Mouse (Mus musculus) limb, embryonic 15.5 days (tissue): ENCODE data around the gene Clns1a. TPM values are rescaled to one million over a fixed set of nuclear protein-coding genes. Genes with fewer than 3 reads are reported as not detected.
A peak's percentile ranks its signal among the peaks of the same experiment; 100 is the strongest.

Experiments
- ATAC-seq: fragments of 200-750 bp; cut with Nextera tagmentation; 2 replicates; pipeline ENCODE4 v1.8.0; 2017; ENCODE audit warnings: low read depth, moderate TSS enrichment; ENCODE audit not compliant: insufficient number of reproducible peaks, low FRiP score, low TSS enrichment
- H3K27ac ChIP-seq: fragments of 300-500 bp; sonication (generic); 2 replicates; pipeline ENCODE4 v1.5.1; 2015; ENCODE audit warnings: moderate library complexity, mild to moderate bottlenecking, inconsistent platforms
- H3K27me3 ChIP-seq: fragments of 300-500 bp; sonication (generic); 2 replicates; pipeline ENCODE4 v1.6.1; 2015; ENCODE audit warnings: inconsistent platforms
- H3K36me3 ChIP-seq: fragments of 300-500 bp; sonication (generic); 2 replicates; pipeline ENCODE4 v1.6.1; 2015; ENCODE audit warnings: inconsistent platforms
- H3K4me1 ChIP-seq: fragments of 300-500 bp; sonication (generic); 2 replicates; pipeline ENCODE4 v1.6.1; 2015; ENCODE audit warnings: inconsistent platforms
- H3K4me2 ChIP-seq: fragments of 300-500 bp; sonication (generic); 2 replicates; pipeline ENCODE4 v1.6.1; 2015; ENCODE audit warnings: mild to moderate bottlenecking, inconsistent platforms
- H3K4me3 ChIP-seq: fragments of 300-500 bp; sonication (generic); 2 replicates; pipeline ENCODE4 v1.5.1; 2015; ENCODE audit warnings: mild to moderate bottlenecking, inconsistent platforms
- H3K9ac ChIP-seq: fragments of 300-500 bp; sonication (generic); 2 replicates; pipeline ENCODE4 v1.6.1; 2015; ENCODE audit warnings: inconsistent platforms
- H3K9me3 ChIP-seq: fragments of 300-500 bp; sonication (generic); 2 replicates; pipeline ENCODE4 v1.6.1; 2016; ENCODE audit warnings: inconsistent platforms
- WGBS: fragments of 180-500 bp; shearing (Covaris S2); methylation state at CpG from one replicate; pipeline ENCODE4 v1.1.7; 2015; 5-methylcytosine and 5-hydroxymethylcytosine counted together
- polyA plus RNA-seq: library from polyadenylated mRNA; unstranded; fragments of >200 nt; fragmentation: Nextera tagmentation; extraction: Ambion mirVana; gene quantifications from 2 replicates; pipeline ENCODE4 v1.2.1, GENCODE M21; 2015

Clns1a gene
- 175 and 177 TPM in 2 replicates for polyA plus RNA-seq

DNA sequence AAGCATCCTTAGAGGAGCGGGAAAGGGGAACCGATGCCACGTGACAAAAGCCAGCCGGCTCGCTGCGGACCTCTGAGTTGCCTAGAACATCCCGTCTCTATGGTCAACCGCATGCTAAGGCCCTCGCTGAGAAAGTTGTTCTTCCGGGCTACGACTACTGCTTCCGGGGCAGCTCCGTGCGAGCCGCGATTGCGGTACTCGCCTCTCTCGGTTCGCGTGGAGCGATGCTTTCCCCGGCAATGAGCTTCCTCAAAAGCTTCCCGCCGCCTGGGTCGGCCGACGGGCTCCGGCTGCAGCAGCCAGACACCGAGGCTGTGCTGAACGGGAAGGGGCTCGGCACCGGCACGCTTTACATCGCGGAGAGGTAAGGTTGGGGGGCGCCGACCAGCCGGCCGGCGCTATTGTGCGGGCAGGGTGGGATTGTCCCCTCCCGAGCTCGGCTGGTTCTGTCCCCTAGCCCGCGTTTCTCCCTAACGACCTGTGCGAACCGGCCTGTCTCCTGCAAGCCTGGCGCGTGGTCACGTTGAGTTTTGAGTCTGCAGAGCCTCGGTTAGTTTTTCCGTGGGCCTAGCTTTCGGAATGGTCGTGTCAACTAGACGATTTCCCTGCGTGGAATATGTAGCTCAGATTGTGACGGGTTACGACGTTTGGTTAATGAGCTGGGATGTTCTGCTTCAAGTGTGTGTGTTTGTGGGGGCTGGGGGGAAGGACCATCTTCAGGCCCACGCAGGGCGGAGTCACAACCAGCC lies at the start of gene Clns1a:
TSS of gene Clns1a (plus strand) at position 129 of the 749 bp plus-strand sequence.
- ATAC-seq, result peak; percentile 95
- H3K9me3 ChIP-seq, result no peaks in the 10 kb centered on the region
- under 1% methylated on average over 63 of the region's 63 CpGs for whole genome bisulfite sequencing
- H3K27ac ChIP-seq, result peak within 1 kb of the TSS; percentile 87
- peak within 1 kb of the TSS; percentile 52 for H3K4me2 ChIP-seq
- H3K9ac ChIP-seq, result peak within 1 kb of the TSS; percentile 86
- no peaks in the 10 kb centered on the region for H3K27me3 ChIP-seq
- peaks cover 12% of the 10 kb centered on the region for H3K36me3 ChIP-seq
- H3K4me1 ChIP-seq, result peaks cover 6% of the 10 kb centered on the region
- peak within 1 kb of the TSS; percentile 99 for H3K4me3 ChIP-seq

GRCm38 (mm10) chr7:97647656-97648055 lies 48.8 kb upstream of the Clns1a start:
- H3K4me3 ChIP-seq, result no peak overlapping the region
- no peak for ATAC-seq
- 89% methylated on average over 5 of the region's 5 CpGs for WGBS

DNA sequence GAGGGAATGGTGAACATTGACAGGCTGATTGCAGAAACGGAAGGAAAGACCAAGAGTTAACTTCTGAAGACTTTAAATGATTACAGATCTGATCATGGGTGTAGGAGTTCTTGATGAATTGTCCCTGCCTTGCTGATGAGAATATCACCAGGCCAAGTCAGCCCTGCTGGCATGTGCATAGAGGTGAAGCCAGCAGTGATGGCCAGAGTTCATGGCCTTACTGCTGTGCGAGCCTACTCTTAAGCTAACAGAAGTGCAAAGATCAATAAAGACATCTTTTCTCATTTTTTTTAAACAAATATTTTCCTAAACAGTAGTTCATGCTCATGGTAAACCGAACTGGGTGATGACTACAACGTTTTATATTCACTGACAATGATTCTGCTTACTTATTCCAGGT lies 45.7 kb upstream of the Clns1a start:
- no peak overlapping the region for H3K4me2 ChIP-seq
- ATAC-seq, result no peak
- H3K27ac ChIP-seq, result no peak overlapping the region
- WGBS, result 88% methylated on average over 4 of the region's 4 CpGs
- H3K9ac ChIP-seq, result no peak overlapping the region
- no peaks in the 10 kb centered on the region for H3K9me3 ChIP-seq
- H3K36me3 ChIP-seq, result peaks cover 16% of the 10 kb centered on the region
- no peaks in the 10 kb centered on the region for H3K27me3 ChIP-seq
- H3K4me1 ChIP-seq, result no peaks in the 10 kb centered on the region
- no peak overlapping the region for H3K4me3 ChIP-seq

More at GRCm38 (mm10) chr7:97647656-97648055, 48.8 kb upstream of the Clns1a start:
- Histone ChIP-seq H3K27ac (no peak overlapping the region), H3K27me3 (no peaks in the 10 kb centered on the region), H3K9me3 (no peaks in the 10 kb centered on the region), H3K4me1 (no peaks in the 10 kb centered on the region), H3K36me3 (peaks cover 3% of the 10 kb centered on the region; the same call in 1 of the 2 replicates), H3K4me2 (no peak overlapping the region), H3K9ac (no peak overlapping the region)

DNA sequence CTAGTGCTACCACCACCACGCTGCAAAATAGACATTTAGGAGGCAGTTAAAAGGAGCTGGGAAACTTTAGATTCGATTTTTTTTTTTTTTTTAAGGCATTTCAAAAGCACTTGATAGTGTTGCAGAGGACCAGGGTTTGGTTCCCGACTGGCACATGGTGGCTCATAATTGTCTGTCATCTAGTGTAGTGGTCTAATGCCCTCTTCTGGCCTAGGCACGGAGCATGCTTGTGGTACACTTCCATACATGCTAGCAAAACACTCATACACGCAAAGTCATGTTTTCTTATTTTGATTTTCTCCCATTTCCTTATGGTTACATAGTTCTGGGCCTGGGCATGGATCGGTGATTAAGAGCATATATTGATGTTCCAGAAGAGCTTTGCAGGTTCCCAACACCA lies 40.3 kb upstream of the Clns1a start:
- no peak for ATAC-seq
- 89% methylated on average over 6 of the region's 6 CpGs for WGBS
- Histone ChIP-seq H3K27ac (no peak overlapping the region), H3K9ac (no peak overlapping the region), H3K4me1 (no peaks in the 10 kb centered on the region), H3K27me3 (no peaks in the 10 kb centered on the region), H3K4me3 (no peak overlapping the region), H3K36me3 (peaks cover 18% of the 10 kb centered on the region), H3K9me3 (no peaks in the 10 kb centered on the region), H3K4me2 (no peak overlapping the region)

DNA sequence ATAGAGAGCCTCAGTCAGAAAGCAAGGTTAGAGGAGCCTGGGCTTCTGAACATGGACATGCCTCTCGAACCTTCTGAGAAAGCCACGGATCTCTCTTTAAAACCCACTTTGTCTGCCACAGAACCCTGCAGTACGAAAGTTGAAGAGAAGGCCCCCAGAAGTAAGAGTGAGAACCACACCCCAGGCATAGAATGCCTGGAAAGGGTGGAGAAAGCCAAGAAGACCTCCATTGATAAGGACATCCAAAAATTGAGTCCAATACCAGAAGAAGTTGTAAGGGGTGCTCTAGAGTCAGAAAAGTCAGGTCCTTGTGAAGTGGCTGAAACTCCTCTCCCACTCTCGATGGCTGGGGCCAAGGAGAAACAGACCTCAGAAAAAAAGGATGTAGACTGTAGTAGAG lies 34.8 kb upstream of the Clns1a start:
- no peak overlapping the region for H3K4me2 ChIP-seq
- no peak for ATAC-seq
- no peak overlapping the region for H3K4me3 ChIP-seq
- peaks cover 34% of the 10 kb centered on the region for H3K36me3 ChIP-seq
- H3K4me1 ChIP-seq, result no peaks in the 10 kb centered on the region
- no peaks in the 10 kb centered on the region for H3K9me3 ChIP-seq
- no peak overlapping the region for H3K9ac ChIP-seq
- H3K27me3 ChIP-seq, result no peaks in the 10 kb centered on the region
- H3K27ac ChIP-seq, result no peak overlapping the region
- WGBS, result 88% methylated on average over 4 of the region's 4 CpGs

DNA sequence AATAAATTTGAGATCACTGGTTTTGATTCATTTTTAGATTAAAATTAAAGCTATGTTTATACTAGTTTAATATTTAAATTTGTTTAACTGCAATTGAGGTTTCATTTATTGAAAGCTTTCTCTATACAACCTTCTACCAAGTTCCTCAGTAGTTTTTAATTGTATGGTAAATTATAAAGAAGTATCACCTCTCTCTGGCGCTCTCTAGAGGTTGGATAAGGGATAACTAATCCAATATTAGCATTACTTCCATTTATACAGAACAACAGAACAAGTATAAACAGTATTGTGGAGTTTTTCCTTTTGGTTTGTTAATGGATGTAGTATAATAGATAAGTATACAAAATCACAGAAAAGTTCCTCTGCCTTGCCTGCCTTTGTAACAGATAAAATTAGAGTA lies 17.2 kb upstream of the Clns1a start:
- Histone ChIP-seq H3K36me3 (peaks cover 53% of the 10 kb centered on the region), H3K9ac (no peak overlapping the region), H3K4me1 (no peaks in the 10 kb centered on the region), H3K4me2 (no peak overlapping the region), H3K27me3 (no peaks in the 10 kb centered on the region), H3K9me3 (no peaks in the 10 kb centered on the region), H3K4me3 (no peak overlapping the region), H3K27ac (no peak overlapping the region)
- no peak for ATAC-seq
- 23% methylated on average over 1 of the region's 1 CpGs for WGBS

GRCm38 (mm10) chr7:97687831-97688230 lies 8.6 kb upstream of the Clns1a start:
- Histone ChIP-seq H3K4me1 (no peaks in the 10 kb centered on the region), H3K27ac (no peak overlapping the region), H3K4me3 (no peak overlapping the region), H3K27me3 (no peaks in the 10 kb centered on the region), H3K9ac (no peak overlapping the region), H3K4me2 (no peak overlapping the region), H3K9me3 (no peaks in the 10 kb centered on the region), H3K36me3 (peaks cover 30% of the 10 kb centered on the region)
- ATAC-seq, result no peak
- 88% methylated on average over 2 of the region's 2 CpGs for WGBS

DNA sequence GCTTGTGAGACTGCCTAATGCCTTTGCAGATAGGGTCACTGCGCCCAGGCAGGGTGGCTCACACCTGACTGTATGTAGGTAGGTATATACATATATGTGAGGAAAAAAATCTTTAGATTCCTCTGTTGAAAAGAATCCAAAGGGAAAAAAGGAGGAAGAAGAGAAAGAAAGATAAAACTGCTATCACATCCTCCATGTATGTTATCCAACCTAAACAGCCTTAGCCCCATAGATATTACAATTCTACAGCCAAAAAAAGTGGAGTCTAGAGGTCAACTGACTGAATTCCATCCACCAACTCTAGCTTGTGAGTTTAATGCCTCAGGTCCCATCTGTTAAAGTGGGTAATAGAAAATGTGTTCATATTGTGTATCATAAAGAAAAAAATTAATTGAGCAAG lies 993 bp upstream of the Clns1a start:
- 0 out of 2 replicates have a peak overlapping the region, but pooled peaks have one; percentile 52 for H3K4me2 ChIP-seq

GRCm38 (mm10) chr7:97696133-97696505 lies 315 bp upstream of the Clns1a start:
- no peaks in the 10 kb centered on the region for H3K9me3 ChIP-seq
- H3K27me3 ChIP-seq, result no peaks in the 10 kb centered on the region
- H3K4me2 ChIP-seq, result peak overlapping the region; percentile 52
- ATAC-seq, result 0 out of 2 replicates have a peak, but pooled peaks have one; percentile 56
- H3K27ac ChIP-seq, result peak overlapping the region; percentile 87
- H3K4me3 ChIP-seq, result peak overlapping the region; percentile 99
- H3K36me3 ChIP-seq, result peaks cover 12% of the 10 kb centered on the region
- peak overlapping the region; percentile 86 for H3K9ac ChIP-seq
- H3K4me1 ChIP-seq, result peaks cover 6% of the 10 kb centered on the region
- 38% methylated on average over 19 of the region's 19 CpGs for WGBS

More for the DNA sequence above, 993 bp upstream of the Clns1a start:
- ATAC-seq, result no peak
- Histone ChIP-seq H3K27me3 (no peaks in the 10 kb centered on the region), H3K27ac (no peak overlapping the region), H3K9ac (no peak overlapping the region), H3K36me3 (peaks cover 12% of the 10 kb centered on the region), H3K4me3 (no peak overlapping the region), H3K9me3 (no peaks in the 10 kb centered on the region), H3K4me1 (peaks cover 6% of the 10 kb centered on the region)
- 95% methylated on average over 1 of the region's 1 CpGs for WGBS

GRCm38 (mm10) chr7:97700173-97700572 lies 3.7 kb downstream of the Clns1a start:
- H3K9ac ChIP-seq, result no peak overlapping the region
- no peak overlapping the region for H3K4me2 ChIP-seq
- peaks cover 6% of the 10 kb centered on the region for H3K4me1 ChIP-seq
- H3K27ac ChIP-seq, result no peak overlapping the region
- H3K4me3 ChIP-seq, result no peak overlapping the region
- no peaks in the 10 kb centered on the region for H3K27me3 ChIP-seq
- no peak for ATAC-seq
- H3K36me3 ChIP-seq, result peaks cover 12% of the 10 kb centered on the region
- no peaks in the 10 kb centered on the region for H3K9me3 ChIP-seq
- WGBS, result 86% methylated on average over 4 of the region's 4 CpGs

- Histone ChIP-seq H3K9me3 (no peaks in the 10 kb centered on the region), H3K9ac (no peak overlapping the region), H3K27me3 (no peaks in the 10 kb centered on the region), H3K4me1 (peaks cover 1% of the 10 kb centered on the region), H3K4me3 (no peak overlapping the region), H3K27ac (no peak overlapping the region), H3K36me3 (peaks cover 13% of the 10 kb centered on the region), H3K4me2 (no peak overlapping the region)
- WGBS, result 68% methylated on average over 6 of the region's 6 CpGs
- no peak for ATAC-seq
Measured at GRCm38 (mm10) chr7:97701106-97701505, 4.7 kb downstream of the Clns1a start.

DNA sequence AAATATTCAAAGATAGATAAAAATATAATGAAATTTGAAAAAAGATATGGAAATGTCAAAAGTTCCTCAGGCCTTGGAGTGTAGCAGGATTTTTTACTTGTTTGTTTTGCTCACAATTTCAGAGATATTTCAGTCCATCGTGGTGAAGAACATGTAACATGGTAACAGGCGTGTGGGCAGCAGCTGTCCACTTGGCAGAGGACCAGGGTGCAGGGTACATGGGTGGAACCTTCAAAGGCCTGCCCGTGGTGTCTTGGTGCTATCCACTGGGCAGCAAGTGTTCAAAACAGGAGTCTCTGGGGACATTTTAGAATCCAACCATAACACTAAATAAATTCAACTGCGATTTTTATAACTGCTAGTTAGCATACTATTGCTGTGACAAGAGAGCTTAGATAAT lies 10.7 kb downstream of the Clns1a start:
- 70% methylated on average over 4 of the region's 4 CpGs for WGBS

More for the DNA sequence above, 10.7 kb downstream of the Clns1a start:
- Histone ChIP-seq H3K9ac (no peak overlapping the region), H3K36me3 (peaks cover 7% of the 10 kb centered on the region), H3K9me3 (no peaks in the 10 kb centered on the region), H3K27ac (no peak overlapping the region), H3K27me3 (no peaks in the 10 kb centered on the region), H3K4me3 (no peak overlapping the region), H3K4me1 (peaks cover 2% of the 10 kb centered on the region; the same call in 1 of the 2 replicates), H3K4me2 (no peak overlapping the region)
- no peak for ATAC-seq
